Mouse (Mus musculus) adrenal gland, adult 2 months (tissue): ENCODE measurements around the gene Fbln1. TPM values are rescaled to one million over a fixed set of nuclear protein-coding genes. Genes with fewer than 3 reads are reported as not detected.
A peak's percentile ranks its signal among the peaks of the same experiment; 100 is the strongest.
"Not testable (repeated sequence)": the region's sequence is repeated elsewhere in the genome, so short reads cannot be mapped to it uniquely, and the experiment has no call there.

Experiments used
- DNase-seq: peaks from one replicate; pipeline ENCODE4 v3.0.0; 2021
- polyA plus RNA-seq: library from polyadenylated mRNA; depleted of rRNA; stranded (reverse); fragments of >200 nt; gene quantifications from 2 replicates; pipeline ENCODE4 v1.2.3, GENCODE M21; 2012
- total RNA-seq, 2 experiments: library from RNA; stranded (reverse); gene quantifications; 2 replicates each; pipeline ENCODE4 v1.2.3; 2021

Fbln1 gene
- total and polyA plus RNA-seq, 3 experiments, result 34.0 to 42.1 (median 38.5) TPM

DNA sequence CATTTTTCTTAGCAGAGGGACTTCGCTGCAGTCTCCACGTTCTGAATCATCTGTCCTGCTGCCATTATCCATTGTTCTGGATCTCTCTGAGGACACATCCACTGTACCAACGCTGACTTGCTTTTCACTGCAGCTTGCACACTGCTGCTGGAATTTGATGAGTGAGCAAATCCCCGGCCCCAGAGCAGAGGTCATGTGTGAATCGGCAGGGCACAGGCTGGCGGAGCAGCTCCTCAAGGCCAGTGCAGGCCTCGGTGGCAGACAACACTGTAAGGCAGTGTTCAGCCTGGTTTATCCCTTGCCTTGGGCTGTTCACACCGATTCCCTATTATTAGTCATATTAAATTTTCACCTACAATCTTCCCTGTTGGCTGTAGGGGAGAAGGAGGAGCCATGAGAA lies 89.8 kb downstream of the Fbln1 start:
- peak; percentile 70 for DNase-seq

DNA sequence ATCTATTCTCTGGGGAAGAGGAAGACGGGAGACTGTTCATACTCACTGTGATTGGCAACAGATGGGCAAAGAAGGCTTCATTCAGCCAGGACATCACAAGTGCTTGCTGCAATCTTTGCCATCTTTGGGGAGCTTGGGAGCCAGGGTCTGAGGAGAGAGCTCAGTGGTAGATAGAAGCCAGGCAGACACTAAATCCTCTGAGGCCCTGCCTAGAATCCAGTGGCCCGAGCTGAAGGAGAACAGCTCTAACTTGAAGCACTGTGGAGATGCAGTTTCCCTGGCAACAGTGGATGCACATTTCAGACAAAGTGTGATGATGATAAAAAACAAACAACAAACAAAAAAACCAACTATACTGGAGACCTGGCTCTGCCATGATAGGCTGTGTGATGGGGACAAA lies 90.2 kb downstream of the Fbln1 start:
- no peak for DNase-seq

DNA sequence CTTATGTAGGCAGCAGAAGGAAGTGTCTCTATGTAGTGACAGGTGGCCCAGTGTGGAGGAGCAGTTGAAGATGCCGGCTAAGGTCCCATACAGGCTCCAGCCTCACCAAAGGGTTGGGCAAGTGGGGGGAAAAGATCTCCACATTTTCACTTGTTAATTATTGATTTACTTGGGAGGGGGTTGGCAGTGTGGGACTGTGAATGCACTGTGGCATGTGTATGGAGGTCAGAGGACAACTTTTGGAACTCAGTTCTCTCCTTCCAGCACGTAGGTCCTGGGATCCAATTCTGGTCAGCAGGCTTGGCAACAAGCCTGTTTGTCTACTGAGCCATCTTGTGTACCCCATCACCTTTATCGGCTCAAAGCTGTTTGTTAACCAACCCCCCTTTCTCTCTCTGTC lies 90.8 kb downstream of the Fbln1 start:
- no peak for DNase-seq

DNA sequence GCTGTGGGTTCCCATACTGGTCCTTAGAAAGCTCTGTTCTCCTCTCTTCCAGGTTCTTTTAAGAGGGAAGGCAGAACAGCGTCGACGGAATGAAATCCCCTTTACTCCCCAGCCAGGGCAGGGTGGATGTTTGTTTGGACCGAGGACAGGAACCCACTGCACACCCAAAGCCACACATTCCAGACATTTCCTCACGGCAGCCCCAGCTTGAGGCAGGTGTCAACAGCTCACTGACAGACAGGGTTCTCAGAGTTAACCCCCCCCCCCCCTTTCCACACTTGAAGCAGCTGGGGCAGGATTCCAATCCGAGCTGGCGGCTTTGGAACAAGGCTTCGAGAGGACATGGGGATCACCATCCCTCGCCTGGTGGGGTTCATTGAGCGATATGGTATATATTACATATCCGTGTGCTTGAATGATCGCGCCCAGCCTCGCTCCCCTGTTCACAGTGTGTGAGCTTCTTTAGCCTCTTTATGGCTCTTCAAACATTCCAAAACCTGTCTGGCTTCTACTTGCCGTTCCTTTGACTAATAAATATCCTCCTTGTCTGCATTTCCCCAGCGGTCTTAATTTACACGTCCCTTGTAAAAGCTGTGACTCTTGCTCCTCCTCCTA lies 92.5 kb downstream of the Fbln1 start:
- no peak for DNase-seq

DNA sequence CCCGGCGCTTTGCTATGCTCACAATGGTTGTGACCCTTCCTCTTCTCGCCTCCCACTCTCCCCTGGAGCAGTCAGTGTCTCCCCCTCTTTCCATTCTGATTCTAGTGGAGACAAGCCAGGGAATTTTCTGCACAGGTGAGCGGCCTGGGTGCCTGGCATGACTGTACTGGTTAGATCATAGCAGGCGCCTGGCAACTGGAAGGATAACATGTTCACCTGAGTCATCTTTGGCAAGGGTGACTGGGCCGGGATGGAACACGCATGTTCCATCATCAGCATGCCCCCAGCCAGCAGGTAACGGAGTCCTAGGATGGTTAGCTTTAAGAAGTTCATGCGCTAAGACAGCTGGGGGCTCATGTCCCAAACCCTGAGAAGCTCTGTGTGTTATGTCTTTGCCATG lies 93.2 kb downstream of the Fbln1 start:
- DNase-seq, result no peak

DNA sequence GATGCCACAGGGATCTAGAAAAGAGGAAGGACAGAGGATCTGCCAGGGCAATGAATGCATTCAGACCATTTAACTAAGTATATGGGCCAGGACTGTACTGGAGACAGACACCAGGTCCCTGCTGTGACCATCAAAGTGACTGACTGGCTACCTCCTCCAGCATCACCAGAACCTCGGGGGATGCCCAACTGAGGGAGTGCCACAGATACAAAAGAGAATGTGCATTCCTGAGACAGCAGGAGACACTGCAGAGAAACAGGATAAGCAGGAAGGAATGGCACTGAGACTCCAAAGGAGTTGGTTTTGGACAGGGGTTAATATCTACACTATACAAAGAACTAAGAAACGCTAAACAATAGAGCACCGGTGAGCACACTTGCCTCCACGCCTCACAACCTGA lies 97.5 kb downstream of the Fbln1 start:
- DNase-seq, result no peak

DNA sequence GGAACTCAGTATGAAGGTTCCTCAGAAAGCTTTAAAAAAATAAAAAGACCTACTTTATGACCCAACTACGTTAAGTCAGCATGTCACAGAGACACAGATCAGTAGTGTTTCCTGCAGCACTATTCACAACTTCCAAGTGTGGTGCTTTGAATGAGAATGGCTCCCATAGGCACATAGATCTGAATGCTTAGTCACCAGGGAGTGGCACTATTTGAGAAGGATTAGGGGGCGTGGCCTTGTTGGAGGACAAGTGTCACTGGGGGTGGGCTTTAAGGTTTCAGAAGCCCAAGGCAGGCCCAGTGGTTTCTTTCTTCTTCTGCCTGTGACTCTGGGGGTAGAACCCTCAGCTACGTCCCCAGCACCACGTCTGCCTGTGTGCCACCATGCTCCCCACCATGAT lies 98.2 kb downstream of the Fbln1 start:
- no peak for DNase-seq

DNA sequence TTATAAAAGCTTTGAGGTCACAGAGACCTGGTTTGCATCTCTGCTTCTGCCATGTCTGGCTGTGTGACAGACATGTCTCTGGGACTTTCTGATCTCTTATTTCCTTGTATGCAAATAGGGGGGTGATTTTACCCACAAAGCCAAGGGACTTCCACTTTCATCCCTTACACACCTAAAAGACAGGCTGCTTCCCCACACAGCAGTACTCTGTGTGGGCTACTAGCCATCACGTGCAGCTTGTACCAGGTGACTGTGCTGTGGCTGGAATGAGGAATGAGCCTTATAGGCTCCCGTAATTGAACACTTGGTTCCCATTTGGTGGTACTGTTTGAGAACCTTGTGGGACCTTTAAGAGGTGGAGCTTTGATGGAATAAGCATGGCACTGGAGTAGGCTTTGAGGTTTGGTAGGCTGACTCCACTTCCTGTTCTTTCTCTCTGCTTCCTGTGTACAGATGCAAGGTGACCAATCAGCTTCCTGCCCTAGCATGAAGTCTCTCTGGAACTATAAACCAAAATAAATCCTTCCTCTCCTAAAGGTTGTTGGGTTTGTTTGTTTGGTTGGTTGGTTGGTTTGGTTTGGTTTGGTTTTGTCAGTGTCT lies 101.4 kb downstream of the Fbln1 start:
- no peak for DNase-seq

DNA sequence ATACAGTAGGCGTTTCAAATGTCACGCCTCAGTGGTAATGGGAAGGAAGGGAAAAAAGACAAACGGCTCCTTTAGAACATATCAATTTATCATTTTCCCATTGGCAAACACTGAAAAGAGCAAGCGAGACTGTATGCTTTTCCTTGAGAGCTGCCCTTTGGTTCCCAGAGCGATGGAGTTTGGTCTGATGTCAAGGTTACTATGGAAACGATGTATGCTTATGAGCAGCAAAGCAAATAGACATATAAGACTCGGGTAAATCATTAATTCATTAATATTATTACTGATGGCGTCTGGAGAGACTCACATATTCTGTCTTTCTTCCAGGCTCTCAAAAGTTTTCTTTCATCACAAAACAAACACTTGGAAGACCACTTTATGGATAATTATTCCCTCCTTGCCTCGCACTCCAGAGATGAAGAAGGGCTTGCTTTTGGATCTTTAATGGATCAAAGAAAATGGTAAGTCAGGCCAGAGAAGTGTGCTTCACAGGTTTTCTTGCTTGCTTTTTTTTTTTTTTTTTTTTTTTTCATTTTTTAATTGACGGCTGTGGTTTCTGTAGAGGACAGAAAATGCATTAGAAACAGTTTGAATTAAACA lies 105.4 kb downstream of the Fbln1 start:
- no peak for DNase-seq

DNA sequence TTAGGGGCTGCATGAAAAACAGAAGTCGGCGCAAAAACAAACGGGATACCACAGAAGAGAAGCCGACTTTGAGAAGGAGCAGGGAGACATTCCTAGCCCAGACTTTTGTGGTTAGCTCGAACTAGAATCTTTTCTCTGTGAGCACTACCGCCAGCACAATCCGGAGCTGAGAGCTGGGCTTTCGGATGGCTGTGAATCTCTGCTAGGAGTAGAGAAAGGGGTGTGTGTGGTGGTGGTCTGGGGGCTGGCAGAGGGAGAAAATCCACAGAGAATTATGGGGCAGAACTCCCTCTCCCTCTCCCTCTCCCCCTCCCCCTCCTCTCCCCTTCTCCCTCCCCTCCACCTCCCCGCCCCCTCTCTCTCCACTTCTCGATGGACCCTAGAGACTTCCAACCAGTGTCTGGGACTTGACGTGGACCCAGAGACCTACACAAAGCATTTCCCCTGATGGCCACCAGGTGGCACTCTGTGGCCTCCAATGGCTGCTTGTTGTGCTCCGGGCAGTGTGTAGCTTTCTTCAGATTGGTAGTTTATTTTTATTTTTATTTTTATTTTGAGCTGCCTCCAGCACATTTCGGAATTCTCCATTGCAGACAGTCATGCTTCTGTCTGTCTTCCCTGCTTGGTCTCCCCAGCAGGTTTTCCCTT lies 109.8 kb downstream of the Fbln1 start:
- peak; percentile 78 for DNase-seq

DNA sequence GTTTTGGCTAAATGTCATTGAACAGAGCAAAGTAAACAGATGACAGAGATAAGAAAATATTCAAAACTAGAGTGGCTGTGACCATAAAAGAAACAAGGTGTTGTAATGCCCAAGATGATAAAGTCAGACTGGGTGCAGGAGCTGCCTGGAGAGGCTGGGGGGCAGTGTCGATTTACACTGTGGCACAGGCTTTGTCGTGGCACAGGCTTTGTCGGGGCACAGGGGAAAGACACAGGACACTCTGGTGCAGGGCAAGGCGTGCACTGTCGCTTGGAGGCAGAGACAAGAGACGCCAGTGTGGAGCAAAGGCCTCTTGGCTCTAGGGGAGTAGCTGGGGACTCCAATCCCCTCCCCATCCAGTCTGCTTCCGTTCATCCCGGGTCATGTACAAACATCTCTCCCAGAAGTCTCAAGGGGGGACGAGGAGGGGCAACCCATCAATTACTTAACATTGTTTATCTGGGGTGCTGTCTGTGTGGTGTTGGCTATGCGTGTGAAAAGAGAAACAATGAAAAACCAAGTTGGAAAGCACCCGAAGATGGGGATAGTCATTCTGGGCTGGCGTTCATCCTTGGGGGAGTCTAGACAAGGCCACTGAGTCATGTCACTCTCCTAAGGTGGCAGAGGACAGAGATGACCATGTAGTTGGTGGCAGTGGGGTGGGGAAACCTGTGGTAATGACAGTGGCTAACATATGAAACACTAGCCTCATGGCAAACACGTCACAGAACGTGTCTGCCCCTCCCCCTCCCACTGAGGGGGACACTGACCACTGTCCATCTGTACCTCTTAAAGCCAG lies 110.8 kb downstream of the Fbln1 start:
- peak; percentile 60 for DNase-seq

DNA sequence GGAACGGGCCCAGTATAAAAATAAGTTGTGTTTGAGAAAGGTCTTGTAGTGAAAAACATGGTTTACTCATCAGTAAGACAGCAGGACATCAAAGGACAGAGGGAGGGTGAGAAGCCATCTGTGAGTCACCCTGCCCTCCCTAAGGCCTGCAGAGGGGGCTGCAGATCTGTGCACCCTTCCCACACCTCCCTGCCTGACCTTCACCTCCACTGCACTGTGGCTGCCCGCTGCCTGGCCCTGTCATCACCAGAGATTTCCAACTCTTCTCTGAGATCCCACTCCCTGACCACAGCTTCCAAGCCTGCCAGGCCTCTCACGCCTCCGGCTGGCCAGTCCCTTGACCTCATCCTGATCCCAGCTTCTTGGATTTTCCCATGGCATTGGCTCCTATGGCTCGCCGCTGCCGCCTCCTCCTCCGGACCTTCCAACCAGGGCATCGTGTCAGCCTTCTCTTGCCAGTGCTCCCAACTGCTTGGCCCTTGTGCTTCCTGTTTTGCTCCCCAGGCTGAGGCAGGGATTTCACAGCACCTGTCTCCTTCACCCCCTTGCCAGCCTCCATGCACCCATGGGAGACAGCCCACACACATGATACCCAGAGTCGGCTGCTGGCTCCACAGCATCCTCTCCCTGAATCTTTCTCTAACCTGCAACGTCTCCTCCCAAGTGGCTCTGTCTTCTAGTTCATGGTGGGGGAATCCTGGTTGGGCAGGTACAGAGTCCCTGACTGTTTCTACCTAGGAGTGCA lies 114.3 kb downstream of the Fbln1 start:
- DNase-seq, result peak; percentile 91

DNA sequence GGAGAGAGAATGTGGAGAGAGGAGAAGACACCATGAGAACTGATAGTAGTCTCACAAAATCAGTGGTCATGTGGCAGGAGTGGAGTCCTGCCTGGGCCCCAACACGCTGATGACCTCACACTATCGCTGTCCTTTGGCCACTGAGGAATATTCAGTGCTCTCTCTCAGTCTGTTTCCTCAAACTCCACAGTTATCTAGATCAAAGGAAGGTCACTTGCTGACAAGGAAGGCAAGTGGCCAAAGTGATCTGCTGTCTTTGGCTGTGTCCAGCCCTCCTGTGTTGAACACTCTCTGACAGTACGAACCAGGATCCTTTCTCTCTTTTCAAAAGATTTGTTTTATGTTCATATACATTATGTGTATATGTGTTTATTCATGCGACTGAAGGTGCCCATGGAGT lies 117.5 kb downstream of the Fbln1 start:
- peak; percentile 58 for DNase-seq

DNA sequence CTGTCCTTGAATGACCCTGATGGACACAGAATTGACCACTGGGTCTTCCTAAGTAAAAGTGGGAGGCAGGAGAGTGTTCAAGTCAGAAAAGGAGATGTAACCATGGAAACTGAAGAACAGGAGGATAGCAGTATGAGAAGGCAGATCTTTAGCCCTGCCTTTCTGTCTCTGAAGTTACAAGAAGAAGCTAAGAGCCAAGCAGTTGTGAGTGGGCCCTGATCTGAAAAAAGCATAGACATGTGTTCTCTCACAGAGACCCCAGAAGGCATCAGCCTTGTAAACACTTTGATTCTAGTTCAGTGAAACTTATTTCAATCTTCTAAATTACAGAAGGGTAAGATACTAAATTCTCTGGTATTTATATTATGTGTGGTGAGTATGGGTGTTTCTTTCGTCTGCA lies 118.7 kb downstream of the Fbln1 start:
- DNase-seq, result no peak

DNA sequence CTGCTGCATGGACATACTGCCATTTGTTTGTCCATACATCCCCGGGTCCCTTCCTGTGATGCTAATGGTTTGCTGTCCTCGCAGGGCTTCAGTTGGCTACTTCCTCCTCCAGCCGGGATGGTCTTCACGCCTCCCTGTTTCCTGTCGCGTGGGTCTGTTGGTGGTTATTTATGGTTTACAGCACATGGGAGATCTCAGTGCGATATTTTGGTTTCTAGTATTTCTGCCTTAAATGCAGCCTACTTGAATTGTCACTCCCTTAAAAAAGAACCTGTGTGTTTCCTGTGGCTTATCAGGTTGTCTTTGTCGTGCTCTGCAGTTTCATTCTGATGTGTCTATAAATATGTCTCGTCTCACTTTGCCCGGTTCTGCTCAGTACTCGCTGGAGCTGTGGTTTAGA lies 122.1 kb downstream of the Fbln1 start:
- no peak for DNase-seq

DNA sequence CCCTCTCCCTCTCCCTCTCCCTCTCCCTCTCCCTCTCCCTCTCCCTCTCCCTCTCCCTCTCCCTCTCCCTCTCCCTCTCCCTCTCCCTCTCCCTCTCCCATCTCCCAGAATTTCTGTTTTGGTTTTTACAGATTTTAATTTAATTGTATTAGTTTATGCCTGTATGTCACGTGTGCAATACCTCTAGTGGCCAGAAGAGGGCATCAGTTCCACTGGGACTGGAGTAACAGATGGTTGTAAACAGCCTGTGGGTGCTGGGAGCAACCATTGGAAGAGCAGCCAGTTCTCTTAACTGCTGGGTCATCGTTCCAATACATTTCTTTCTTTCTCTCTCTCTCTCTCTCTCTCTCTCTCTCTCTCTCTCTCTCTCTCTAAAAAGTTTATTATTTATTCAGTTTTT lies 122.7 kb downstream of the Fbln1 start:
- not testable (repeated sequence) for DNase-seq

DNA sequence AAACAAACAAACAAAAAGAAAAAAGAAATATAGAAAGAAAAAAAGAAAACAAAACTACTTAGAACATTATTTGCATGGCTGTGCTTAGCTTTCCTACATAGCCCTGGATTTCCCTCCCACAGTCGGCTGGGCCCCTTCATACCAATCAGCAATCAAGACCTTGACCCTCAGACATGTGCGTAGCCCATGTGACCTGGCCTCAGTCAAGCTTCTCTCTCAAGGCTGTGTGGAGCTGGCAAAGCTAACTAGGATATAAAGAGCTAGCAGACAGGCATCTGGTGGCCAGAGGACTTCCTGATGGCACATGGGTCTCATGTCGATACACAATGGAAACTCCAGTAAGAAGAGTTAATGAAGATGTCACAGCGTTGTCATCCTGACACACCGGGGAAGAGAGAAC lies 123.3 kb downstream of the Fbln1 start:
- peak; percentile 63 for DNase-seq

DNA sequence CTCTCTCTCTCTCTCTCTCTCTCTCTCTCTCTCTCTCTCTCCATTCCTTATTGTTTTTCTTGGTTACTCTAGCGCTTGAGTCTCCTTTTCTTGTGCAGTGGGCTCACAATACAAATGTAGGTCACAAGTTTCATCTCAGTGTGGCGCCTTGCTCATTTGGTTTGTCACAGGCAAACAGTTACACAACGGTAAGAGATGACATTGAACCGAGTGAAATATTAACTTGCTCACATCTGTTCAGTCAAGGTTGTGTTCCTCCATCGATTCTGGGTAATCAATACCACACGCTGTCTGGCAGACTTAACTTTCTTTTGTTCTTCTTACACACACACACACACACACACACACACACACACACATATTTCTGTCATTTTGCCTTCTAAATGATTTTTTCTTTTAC lies 124.3 kb downstream of the Fbln1 start:
- DNase-seq, result no peak

DNA sequence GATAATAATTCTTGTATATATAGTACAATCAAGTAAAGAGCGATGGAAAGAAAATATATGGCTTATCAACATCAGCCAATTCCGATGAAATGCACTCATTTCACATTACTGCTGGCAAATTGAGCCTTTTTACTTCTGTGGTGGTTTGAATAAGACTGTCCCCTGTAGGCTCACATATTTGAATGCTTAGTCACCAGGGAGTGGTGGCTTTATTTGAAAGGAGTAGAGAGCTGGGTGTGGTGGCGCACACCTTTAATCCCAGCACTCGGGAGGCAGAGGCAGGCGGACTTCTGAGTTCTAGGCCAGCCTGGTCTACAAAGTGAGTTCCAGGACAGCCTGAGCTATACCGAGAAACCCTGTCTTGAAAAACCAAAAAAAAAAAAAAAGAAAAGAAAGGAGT lies 127.8 kb downstream of the Fbln1 start:
- DNase-seq, result not testable (repeated sequence)

DNA sequence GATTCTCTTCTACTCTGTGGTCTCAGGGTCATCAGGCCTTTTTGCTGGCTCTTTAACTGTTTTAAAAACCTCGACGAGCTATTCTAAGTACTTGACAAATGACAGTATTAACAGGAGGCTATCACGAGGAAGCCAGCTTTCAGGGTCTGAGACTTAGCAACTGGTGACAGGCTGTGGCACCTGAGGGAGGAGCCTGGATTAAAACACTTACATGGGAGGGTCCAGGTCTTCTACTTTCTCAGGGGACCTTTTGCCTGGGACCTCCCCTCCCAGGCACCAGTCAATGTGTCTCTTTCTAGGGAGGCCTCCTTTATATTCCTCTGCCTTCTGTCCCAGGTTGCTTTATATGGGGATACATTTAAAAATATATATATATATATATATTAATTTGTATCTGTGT lies 128.5 kb downstream of the Fbln1 start:
- DNase-seq, result no peak

DNA sequence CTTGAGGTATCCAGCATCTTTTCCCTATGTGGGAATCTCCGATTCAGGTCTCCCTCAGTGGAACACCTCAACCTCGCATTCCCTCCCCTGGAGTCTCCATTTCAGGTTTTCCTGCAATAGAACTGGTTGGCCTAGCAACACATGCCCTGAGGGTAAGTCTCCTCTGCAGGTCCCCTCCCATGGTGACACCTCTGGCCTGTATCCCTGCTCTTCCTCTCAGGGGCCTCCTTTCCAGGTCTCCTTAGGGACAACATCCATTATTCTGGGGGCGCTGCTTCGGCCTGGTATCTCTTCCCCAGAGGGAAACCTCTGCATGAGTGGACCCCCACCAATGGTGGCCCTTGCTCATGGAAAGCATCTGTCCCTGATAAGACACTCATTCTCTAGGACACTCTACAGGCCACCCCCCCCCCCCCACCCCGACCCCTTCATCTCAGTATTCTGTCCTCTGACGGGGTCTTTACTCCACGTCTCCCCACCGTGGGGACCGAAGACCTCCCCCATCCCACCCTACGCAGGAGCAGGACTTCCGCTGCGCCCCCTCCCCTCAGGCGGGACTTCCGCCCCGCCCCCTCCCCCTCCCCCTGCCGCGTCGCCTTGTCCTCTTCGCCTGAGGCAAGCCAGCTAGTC lies 130.0 kb downstream of the Fbln1 start, which contains the start of gene Atxn10:
Gene Atxn10 (plus strand): TSS at position 575 of the 630 bp plus-strand sequence.
- DNase-seq, result no peak
